In the genomic region with DNA sequence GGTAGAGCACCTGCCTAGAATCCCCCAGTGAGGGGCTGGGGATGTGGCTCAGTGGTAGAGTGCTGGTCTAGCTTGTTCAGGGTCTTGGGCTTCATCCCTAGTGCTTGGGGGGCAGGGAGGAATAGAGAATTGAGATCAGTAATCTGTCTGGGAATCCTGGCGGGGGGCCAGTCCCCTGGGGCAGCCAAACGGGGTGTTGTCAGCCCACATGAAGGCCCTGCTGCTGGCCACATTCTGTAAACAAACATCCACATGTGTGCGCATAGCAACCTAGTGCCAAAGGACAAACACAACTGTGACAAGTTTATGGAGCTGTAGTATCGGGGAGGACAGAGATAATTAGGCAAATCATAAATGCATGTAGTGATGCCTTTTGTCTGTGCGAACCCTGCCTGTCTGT, we compare ENCODE assay signal across 31 mouse cellular contexts. TPM values are rescaled to one million over a fixed set of nuclear protein-coding genes. Genes with fewer than 3 reads are reported as not detected.
DNase-seq lines count a peak whose midpoint lies in the region; ATAC-seq lines count a peak whose summit lies in the region.
"Had no signal": no experiment of that assay in that cellular context is flagged by ENCODE, and none has a peak within 500 bp of the region (broad histone marks: within the 10 kb centered on the region; RNA-seq: fewer than 3 reads in every experiment).

No protein-coding gene starts in this region.

- WGBS in liver, embryonic 16.5 days (ENCODE audit: insufficient replicate concordance), result 40% methylated on average over 5 of the region's 5 CpGs
- WGBS in liver, embryonic 11.5 days, result 50% methylated on average over 5 of the region's 5 CpGs
- WGBS in hindbrain, embryonic 11.5 days, result 43% methylated on average over 5 of the region's 5 CpGs

- no peak overlapping the region for H3K9ac ChIP-seq in liver, embryonic 16.5 days (ENCODE audit: low read depth, low read length)
- no peak overlapping the region for H3K9ac ChIP-seq in liver, embryonic 11.5 days (ENCODE audit: low read depth, low read length)
- no peak overlapping the region for H3K9ac ChIP-seq in hindbrain, embryonic 11.5 days (ENCODE audit: low read depth, low read length)
- H3K9ac ChIP-seq: forebrain, embryonic 13.5 days; hindbrain, embryonic 14.5 days; kidney, embryonic 15.5 days; limb, embryonic 15.5 days; midbrain, embryonic 15.5 days; neural tube, embryonic 15.5 days had no signal

- DNase-seq in gastrocnemius, postnatal 10 days, result peak; percentile 40
- no peak for DNase-seq in gastrocnemius, postnatal 25 days
- no peak for DNase-seq in liver, embryonic 11.5 days (ENCODE audit: low spot score)
- peak; percentile 44 for DNase-seq in retina, postnatal 1 day
- DNase-seq in retina, embryonic 14.5 days (ENCODE audit: low spot score), result no peak
- peak; percentile 69 for DNase-seq in lung, postnatal 14 days
- DNase-seq in hindbrain, embryonic 11.5 days (ENCODE audit: low spot score), result no peak
- DNase-seq: adrenal gland, adult 8-10 months; cerebellum, adult 11 months; cerebellum, adult 9-10 months; cerebellum, postnatal 36 days; gastrocnemius, postnatal 14 days; heart, adult 18-20 months; heart, postnatal 36 days; layer of hippocampus, postnatal 36 days; right cerebral cortex, adult 18-20 months had no signal

- H3K27ac ChIP-seq in liver, embryonic 16.5 days (ENCODE audit: low read length), result no peak overlapping the region
- H3K27ac ChIP-seq in liver, embryonic 11.5 days (ENCODE audit: low read depth, low read length), result no peak overlapping the region
- H3K27ac ChIP-seq in hindbrain, embryonic 11.5 days (ENCODE audit: low read depth, low read length), result no peak overlapping the region
- H3K27ac ChIP-seq: forebrain, embryonic 13.5 days; hindbrain, embryonic 14.5 days; kidney, embryonic 15.5 days; limb, embryonic 10.5 days; limb, embryonic 15.5 days; midbrain, embryonic 10.5 days; midbrain, embryonic 15.5 days; neural tube, embryonic 15.5 days had no signal

- peak; percentile 70; the same call in 1 of the 2 replicates for ATAC-seq in liver, embryonic 16.5 days (ENCODE audit: low read depth)
- no peak for ATAC-seq in liver, embryonic 11.5 days (replicated peaks; ENCODE audit: low FRiP score)
- ATAC-seq in hindbrain, embryonic 11.5 days (ENCODE audit: low FRiP score), result no peak
- ATAC-seq: forebrain, embryonic 13.5 days; intestine, postnatal 0 days; midbrain, embryonic 15.5 days had no signal

- H3K4me1 ChIP-seq in liver, embryonic 16.5 days (ENCODE audit: control insufficient read depth, low read depth, low read length), result no peaks in the 10 kb centered on the region; the same call in 1 of the 2 replicates
- no peaks in the 10 kb centered on the region for H3K4me1 ChIP-seq in liver, embryonic 11.5 days (replicated peaks; ENCODE audit: control insufficient read depth, insufficient read depth, low read length)
- H3K4me1 ChIP-seq in hindbrain, embryonic 11.5 days (replicated peaks; ENCODE audit: control insufficient read depth, insufficient read depth, low read length), result no peaks in the 10 kb centered on the region
- H3K4me1 ChIP-seq: midbrain, embryonic 15.5 days; neural tube, embryonic 15.5 days had no signal

- H3K27me3 ChIP-seq in liver, embryonic 16.5 days (ENCODE audit: control insufficient read depth, insufficient read depth, low read depth, low read length), result no peaks in the 10 kb centered on the region
- H3K27me3 ChIP-seq in liver, embryonic 11.5 days (replicated peaks; ENCODE audit: control insufficient read depth, insufficient read depth, low read length), result no peaks in the 10 kb centered on the region
- no peaks in the 10 kb centered on the region for H3K27me3 ChIP-seq in hindbrain, embryonic 11.5 days (ENCODE audit: control insufficient read depth, insufficient read depth, low read length)
- H3K27me3 ChIP-seq: CH12.LX; forebrain, embryonic 13.5 days; limb, embryonic 15.5 days; midbrain, embryonic 15.5 days; neural tube, embryonic 15.5 days had no signal

- H3K9me3 ChIP-seq in liver, embryonic 16.5 days (replicated peaks; ENCODE audit: control insufficient read depth, low read length), result no peaks in the 10 kb centered on the region
- no peaks in the 10 kb centered on the region for H3K9me3 ChIP-seq in liver, embryonic 11.5 days (ENCODE audit: control insufficient read depth, low read length)
- no peaks in the 10 kb centered on the region for H3K9me3 ChIP-seq in hindbrain, embryonic 11.5 days (ENCODE audit: control insufficient read depth, low read length)
- H3K9me3 ChIP-seq: forebrain, embryonic 13.5 days; kidney, embryonic 15.5 days; limb, embryonic 10.5 days; limb, embryonic 15.5 days; midbrain, embryonic 10.5 days; midbrain, embryonic 15.5 days; neural tube, embryonic 15.5 days had no signal

- no peaks in the 10 kb centered on the region for H3K36me3 ChIP-seq in liver, embryonic 16.5 days (ENCODE audit: control insufficient read depth, insufficient read depth)
- H3K36me3 ChIP-seq in liver, embryonic 11.5 days (ENCODE audit: control insufficient read depth, insufficient read depth, low read length), result no peaks in the 10 kb centered on the region
- no peaks in the 10 kb centered on the region for H3K36me3 ChIP-seq in hindbrain, embryonic 11.5 days (ENCODE audit: control insufficient read depth, insufficient read depth, low read length)
- H3K36me3 ChIP-seq: kidney, embryonic 15.5 days; limb, embryonic 10.5 days; limb, embryonic 15.5 days; midbrain, embryonic 10.5 days; midbrain, embryonic 15.5 days; neural tube, embryonic 15.5 days had no signal

- no peak overlapping the region for H3K4me3 ChIP-seq in liver, embryonic 16.5 days (ENCODE audit: low read depth, low read length)
- H3K4me3 ChIP-seq in liver, embryonic 11.5 days (ENCODE audit: low read depth, low read length), result no peak overlapping the region
- no peak overlapping the region for H3K4me3 ChIP-seq in hindbrain, embryonic 11.5 days (ENCODE audit: low read depth, low read length)
- H3K4me3 ChIP-seq: forebrain, embryonic 13.5 days; kidney, embryonic 15.5 days; limb, embryonic 10.5 days; limb, embryonic 15.5 days; midbrain, embryonic 10.5 days; midbrain, embryonic 15.5 days; neural tube, embryonic 15.5 days had no signal

- H3K4me2 ChIP-seq in liver, embryonic 16.5 days (ENCODE audit: low read depth, low read length), result no peak overlapping the region
- H3K4me2 ChIP-seq in liver, embryonic 11.5 days, result no peak overlapping the region
- H3K4me2 ChIP-seq in hindbrain, embryonic 11.5 days (replicated peaks; ENCODE audit: low read depth, low read length), result no peak overlapping the region
- H3K4me2 ChIP-seq: forebrain, embryonic 13.5 days; heart, embryonic 11.5 days; hindbrain, embryonic 14.5 days; kidney, embryonic 15.5 days; limb, embryonic 15.5 days; midbrain, embryonic 15.5 days; neural tube, embryonic 15.5 days had no signal

RNA-seq across cellular contexts. Expression of gene Cebpa, which starts 15.5 kb away (rescaled TPM):
- total RNA-seq in gastrocnemius, postnatal 10 days (2021), result 1 to 10 TPM; 7.5 to 8.2 TPM
- total RNA-seq in gastrocnemius, postnatal 25 days (2021), result 10 to 100 TPM in 1 of 2 experiments, 1 to 10 TPM in 1; 2.1 to 19.6 TPM
- 6.8 and 9.1 TPM in 2 replicates for polyA plus RNA-seq in liver, embryonic 16.5 days (2015; fragmentation: Nextera tagmentation; extraction: Ambion mirVana)
- 6.9 and 8.2 TPM in 2 replicates for polyA plus RNA-seq in liver, embryonic 11.5 days (2014; fragmentation: Nextera tagmentation; extraction: Ambion mirVana)
- polyA plus RNA-seq in hindbrain, embryonic 11.5 days (2014; fragmentation: Nextera tagmentation; extraction: Ambion mirVana), result 0.43 and 0.54 TPM in 2 replicates
- total RNA-seq: CH12.LX had no signal

RNA-seq across cellular contexts. Expression of gene Slc7a10, which starts 51.6 kb away (rescaled TPM):
- 1 to 10 TPM; 2.8 to 4.1 TPM for total RNA-seq in gastrocnemius, postnatal 10 days (2021)
- total RNA-seq in gastrocnemius, postnatal 25 days (2021), result 1 to 10 TPM in 1 of 2 experiments, under 1 TPM in 1; 0.31 to 7.7 TPM
- 0.50 and 0.64 TPM in 2 replicates for polyA plus RNA-seq in liver, embryonic 16.5 days (2015; fragmentation: Nextera tagmentation; extraction: Ambion mirVana)
- 0.60 and 1.9 TPM in 2 replicates for polyA plus RNA-seq in liver, embryonic 11.5 days (2014; fragmentation: Nextera tagmentation; extraction: Ambion mirVana)
- 0.73 and 1.0 TPM in 2 replicates for polyA plus RNA-seq in hindbrain, embryonic 11.5 days (2014; fragmentation: Nextera tagmentation; extraction: Ambion mirVana)
- total RNA-seq: CH12.LX; ES-E14; megakaryocyte progenitor cell, adult 5-6 weeks had no signal
- polyA plus RNA-seq: C2C12 had no signal

Comparison
In these comparisons a context has a peak if more than half of its experiments do, and no peak if none do; other contexts are left out.
1. DNase-seq: peak in gastrocnemius, postnatal 10 days (single experiment), retina, postnatal 1 day (single experiment) and lung, postnatal 14 days (single experiment); none in gastrocnemius, postnatal 25 days (single experiment), liver, embryonic 11.5 days (single experiment), retina, embryonic 14.5 days (single experiment) and hindbrain, embryonic 11.5 days (single experiment).